Mouse (Mus musculus): ENCODE results near the gene Ppp5c. TPM values are rescaled to one million over a fixed set of nuclear protein-coding genes. Genes with fewer than 3 reads are reported as not detected.

The Ppp5c gene
- total RNA-seq, 1 experiment from 2014 or later, result 80.2 TPM

- ATAC-seq (replicated peaks in 1 of 2; ENCODE audit: insufficient read depth in 1 of 2, low FRiP score in 2 of 2, low TSS enrichment in 1 of 2, low read depth in 1 of 2, poor library complexity in 2 of 2, severe bottlenecking in 2 of 2), result peak; percentile 11 to 15; a peak in 1 of 4 replicates
Measured at GRCm38 (mm10) chr7:17056601-17057523, 29.1 kb upstream of the Ppp5c start.

- ATAC-seq (replicated peaks in 1 of 2; ENCODE audit: insufficient read depth in 1 of 2, low FRiP score in 2 of 2, low TSS enrichment in 1 of 2, low read depth in 1 of 2, poor library complexity in 2 of 2, severe bottlenecking in 2 of 2), result peak; percentile 62 to 63
Measured at GRCm38 (mm10) chr7:17056081-17056581, 28.4 kb upstream of the Ppp5c start.

GRCm38 (mm10) chr7:17055287-17055946, 27.7 kb upstream of the Ppp5c start:
- ATAC-seq (replicated peaks in 1 of 2; ENCODE audit: insufficient read depth in 1 of 2, low FRiP score in 2 of 2, low TSS enrichment in 1 of 2, low read depth in 1 of 2, poor library complexity in 2 of 2, severe bottlenecking in 2 of 2), result no peak

GRCm38 (mm10) chr7:17054325-17054989, 26.7 kb upstream of the Ppp5c start:
- ATAC-seq (replicated peaks in 1 of 2; ENCODE audit: insufficient read depth in 1 of 2, low FRiP score in 2 of 2, low TSS enrichment in 1 of 2, low read depth in 1 of 2, poor library complexity in 2 of 2, severe bottlenecking in 2 of 2), result no peak

- ATAC-seq (replicated peaks in 1 of 2; ENCODE audit: insufficient read depth in 1 of 2, low FRiP score in 2 of 2, low TSS enrichment in 1 of 2, low read depth in 1 of 2, poor library complexity in 2 of 2, severe bottlenecking in 2 of 2), result peak; percentile 52 to 73; a peak in 2 of 4 replicates
Measured at GRCm38 (mm10) chr7:17050933-17051594, 23.3 kb upstream of the Ppp5c start.

GRCm38 (mm10) chr7:17050491-17050890, 22.8 kb upstream of the Ppp5c start:
- no peak for ATAC-seq (replicated peaks in 1 of 2; ENCODE audit: insufficient read depth in 1 of 2, low FRiP score in 2 of 2, low TSS enrichment in 1 of 2, low read depth in 1 of 2, poor library complexity in 2 of 2, severe bottlenecking in 2 of 2)

- ATAC-seq (replicated peaks in 1 of 2; ENCODE audit: insufficient read depth in 1 of 2, low FRiP score in 2 of 2, low TSS enrichment in 1 of 2, low read depth in 1 of 2, poor library complexity in 2 of 2, severe bottlenecking in 2 of 2), result no peak
Measured at GRCm38 (mm10) chr7:17048431-17049190, 20.9 kb upstream of the Ppp5c start.

GRCm38 (mm10) chr7:17047041-17047682, 19.4 kb upstream of the Ppp5c start:
- no peak for ATAC-seq (replicated peaks in 1 of 2; ENCODE audit: insufficient read depth in 1 of 2, low FRiP score in 2 of 2, low TSS enrichment in 1 of 2, low read depth in 1 of 2, poor library complexity in 2 of 2, severe bottlenecking in 2 of 2)

GRCm38 (mm10) chr7:17045743-17046142, 18.0 kb upstream of the Ppp5c start:
- ATAC-seq (replicated peaks in 1 of 2; ENCODE audit: insufficient read depth in 1 of 2, low FRiP score in 2 of 2, low TSS enrichment in 1 of 2, low read depth in 1 of 2, poor library complexity in 2 of 2, severe bottlenecking in 2 of 2), result no peak

GRCm38 (mm10) chr7:17039373-17039772, 11.6 kb upstream of the Ppp5c start:
- ATAC-seq (replicated peaks in 1 of 2; ENCODE audit: insufficient read depth in 1 of 2, low FRiP score in 2 of 2, low TSS enrichment in 1 of 2, low read depth in 1 of 2, poor library complexity in 2 of 2, severe bottlenecking in 2 of 2), result no peak

GRCm38 (mm10) chr7:17038018-17038695, 10.4 kb upstream of the Ppp5c start:
- no peak for ATAC-seq (replicated peaks in 1 of 2; ENCODE audit: insufficient read depth in 1 of 2, low FRiP score in 2 of 2, low TSS enrichment in 1 of 2, low read depth in 1 of 2, poor library complexity in 2 of 2, severe bottlenecking in 2 of 2)

- ATAC-seq (replicated peaks in 1 of 2; ENCODE audit: insufficient read depth in 1 of 2, low FRiP score in 2 of 2, low TSS enrichment in 1 of 2, low read depth in 1 of 2, poor library complexity in 2 of 2, severe bottlenecking in 2 of 2), result no peak
Measured at GRCm38 (mm10) chr7:17030239-17030638, 2.5 kb upstream of the Ppp5c start.

GRCm38 (mm10) chr7:17028923-17029322, 1.2 kb upstream of the Ppp5c start:
- ATAC-seq (replicated peaks in 1 of 2; ENCODE audit: insufficient read depth in 1 of 2, low FRiP score in 2 of 2, low TSS enrichment in 1 of 2, low read depth in 1 of 2, poor library complexity in 2 of 2, severe bottlenecking in 2 of 2), result no peak

GRCm38 (mm10) chr7:17026710-17027587, 775 bp downstream of the Ppp5c start:
- peak; percentile 24 to 30; a peak in 2 of 4 replicates for ATAC-seq (replicated peaks in 1 of 2; ENCODE audit: insufficient read depth in 1 of 2, low FRiP score in 2 of 2, low TSS enrichment in 1 of 2, low read depth in 1 of 2, poor library complexity in 2 of 2, severe bottlenecking in 2 of 2)
